Mouse (Mus musculus) frontal cortex, postnatal 14 days (tissue): ENCODE results near the gene Olfr766-ps1.
A peak's percentile ranks its signal among the peaks of the same experiment; 100 is the strongest.
"Not testable (repeated sequence)": the region's sequence is repeated elsewhere in the genome, so short reads cannot be mapped to it uniquely, and the experiment has no call there.

ENCODE experiments used
- DNase-seq, 2 experiments: peaks; one replicate each; pipeline ENCODE4 v3.0.0; 2022; ENCODE audit warnings: low spot score in 2 of 2

Olfr766-ps1 gene

DNA sequence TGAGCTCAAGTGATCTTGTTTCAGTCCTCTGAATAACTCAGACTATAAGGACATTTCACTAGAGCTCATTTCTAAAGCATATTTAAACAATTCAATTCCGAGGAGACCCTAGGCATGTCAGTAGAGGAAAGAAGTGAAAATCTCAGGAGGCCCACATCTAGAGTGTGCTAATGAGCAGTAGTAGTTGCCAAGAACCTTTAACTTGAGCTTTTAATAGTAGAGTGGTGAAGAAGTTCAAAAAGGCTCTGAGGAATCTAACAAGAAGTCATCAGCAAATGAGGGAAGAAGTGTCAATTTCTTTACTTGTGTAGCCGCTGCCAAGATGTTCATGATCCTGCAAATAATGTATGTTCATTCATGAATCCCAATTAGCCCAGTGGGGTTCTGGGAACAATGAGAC is at the start of gene Olfr766-ps1:
TSS of gene Olfr766-ps1 (minus strand) at position 101 of the 400 bp plus-strand sequence.
- DNase-seq: no peak

DNA sequence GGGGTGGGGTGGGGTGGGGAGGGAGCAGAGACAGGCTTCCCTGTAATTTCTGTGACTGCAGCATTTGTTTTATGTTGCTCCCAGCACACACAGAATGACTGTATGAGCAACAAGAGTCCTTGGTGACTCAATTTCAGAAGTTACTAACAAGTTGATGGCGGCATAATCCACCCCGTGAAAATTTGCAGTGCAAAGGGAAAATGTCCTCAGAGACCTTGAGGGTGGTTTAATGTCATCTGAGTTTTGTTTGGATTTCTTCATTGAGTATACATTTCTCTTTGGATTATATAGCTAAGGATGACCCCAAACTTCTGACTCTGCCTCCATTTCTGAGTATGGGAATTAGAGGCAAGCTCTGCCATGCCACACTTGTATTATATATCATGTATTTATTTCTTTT is 49.0 kb upstream of the Olfr766-ps1 start, which contains the start of gene Olfr769:
TSS of gene Olfr769 (minus strand) at position 101 of the 400 bp plus-strand sequence.
- DNase-seq: no peak

DNA sequence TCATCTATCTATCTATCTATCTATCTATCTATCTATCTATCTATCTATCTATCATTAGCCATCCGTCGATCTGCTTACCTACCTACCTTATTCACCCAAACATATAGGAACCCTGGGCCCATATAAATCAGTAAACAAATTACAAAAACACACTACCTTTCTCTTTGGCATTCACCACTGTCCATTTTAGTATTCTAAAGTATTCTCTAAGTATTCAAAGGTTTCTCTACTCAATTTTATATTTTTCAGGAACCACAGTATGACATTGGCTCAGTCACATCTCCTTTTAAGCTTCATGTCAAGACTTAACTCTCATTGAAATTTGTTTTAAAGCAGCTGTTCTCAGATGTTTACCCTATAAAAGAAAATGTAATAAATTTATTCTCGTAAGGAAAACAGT is 46.4 kb upstream of the Olfr766-ps1 start:
- DNase-seq: no peak

DNA sequence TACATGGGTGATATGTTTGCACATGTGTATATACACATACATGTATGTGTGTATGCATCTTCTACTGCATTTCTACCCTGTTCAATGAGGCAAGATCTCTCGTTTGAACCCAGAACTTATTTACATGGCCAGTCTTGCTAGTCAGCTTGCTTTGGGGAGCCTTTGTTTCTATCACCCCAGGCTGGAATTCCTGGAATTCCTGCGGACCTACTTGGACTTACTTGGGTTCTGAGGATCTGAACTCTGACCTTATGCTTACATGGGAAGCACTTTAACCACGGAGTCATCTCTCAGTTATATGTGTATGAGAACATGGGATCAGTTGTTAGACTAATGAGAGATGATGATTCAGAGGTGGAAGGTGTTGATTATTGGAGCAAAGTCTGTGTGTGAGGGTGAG is 32.5 kb upstream of the Olfr766-ps1 start:
- no peak for DNase-seq

DNA sequence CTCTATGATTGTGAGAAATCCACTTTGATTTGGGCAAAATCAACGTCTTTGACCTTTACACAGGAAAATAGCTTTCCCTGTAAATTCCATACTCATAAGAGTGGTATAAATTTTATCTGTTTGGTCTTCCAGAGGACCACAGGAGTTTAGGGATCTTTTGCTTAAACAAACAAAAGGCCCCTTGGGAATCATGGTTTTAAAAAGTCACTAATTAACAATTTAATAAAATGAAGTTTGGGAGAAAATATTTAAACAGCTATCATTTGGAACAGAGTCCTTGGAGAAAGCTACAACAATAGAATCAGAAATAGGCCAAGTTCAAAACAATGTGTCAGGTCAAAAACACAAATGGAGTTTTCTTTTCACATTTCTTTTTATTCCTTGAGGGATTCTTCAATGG is 30.5 kb upstream of the Olfr766-ps1 start, which contains the start of gene Olfr768:
TSS of gene Olfr768 (minus strand) at position 101 of the 400 bp plus-strand sequence.
- DNase-seq: no peak

DNA sequence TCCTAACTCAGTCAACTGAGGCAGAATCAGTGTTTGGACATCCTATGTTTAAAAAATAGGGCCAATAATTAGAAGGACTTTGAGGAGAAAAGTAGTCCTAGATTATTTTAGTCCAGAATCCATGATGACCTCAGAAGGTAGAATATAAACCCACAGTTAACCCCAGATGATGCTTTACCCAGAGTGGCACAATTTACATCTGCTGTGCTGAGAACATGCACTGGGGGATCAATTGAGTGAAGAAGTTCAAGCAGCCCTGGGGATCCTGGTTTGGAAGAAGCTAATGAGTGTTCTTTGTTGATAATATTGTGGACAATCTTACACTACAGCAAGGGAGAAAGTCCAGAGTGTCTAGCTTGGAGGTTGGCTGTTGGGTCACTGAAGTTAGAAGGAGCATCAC is 14.0 kb upstream of the Olfr766-ps1 start, which contains the start of gene Olfr767:
TSS of gene Olfr767 (minus strand) at position 101 of the 400 bp plus-strand sequence.
- not testable (repeated sequence) for DNase-seq

DNA sequence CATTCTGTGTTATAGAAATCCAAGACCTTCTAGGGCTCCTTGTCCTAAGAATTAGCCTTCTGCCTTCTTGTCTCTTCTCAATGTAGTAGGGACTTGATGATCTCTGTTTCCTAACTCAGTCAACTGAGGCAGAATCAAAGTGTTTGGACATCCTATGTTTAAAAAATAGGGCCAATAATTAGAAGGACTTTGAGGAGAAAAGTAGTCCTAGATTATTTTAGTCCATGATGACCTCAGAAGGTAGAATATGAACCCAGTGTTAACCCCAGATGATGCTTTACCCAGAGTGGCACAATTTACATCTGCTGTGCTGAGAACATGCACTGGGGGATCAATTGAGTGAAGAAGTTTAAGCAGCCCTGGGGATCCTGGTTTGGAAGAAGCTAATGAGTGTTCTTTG is 18.9 kb downstream of the Olfr766-ps1 start, which contains the start of gene Olfr765:
TSS of gene Olfr765 (minus strand) at position 101 of the 400 bp plus-strand sequence.
- not testable (repeated sequence) for DNase-seq

DNA sequence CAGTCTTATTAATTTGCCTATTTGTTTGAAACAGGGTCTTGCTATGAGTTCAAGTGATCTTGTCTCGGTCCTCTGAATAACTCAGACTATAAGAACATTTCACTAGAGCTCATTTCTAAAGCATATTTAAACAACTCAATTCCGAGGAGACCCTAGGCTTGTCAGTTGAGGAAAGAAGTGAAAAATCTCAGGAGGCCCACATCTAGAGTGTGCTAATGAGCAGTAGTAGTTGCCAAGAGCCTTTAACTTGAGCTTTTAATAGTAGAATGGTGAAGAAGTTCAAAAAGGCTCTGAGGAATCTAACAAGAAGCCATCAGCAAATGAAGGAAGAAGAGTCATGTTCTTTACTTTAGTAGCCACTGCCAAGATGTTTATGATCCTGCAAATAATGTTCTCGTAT is 29.0 kb downstream of the Olfr766-ps1 start, which contains the start of gene Olfr764-ps1:
TSS of gene Olfr764-ps1 (minus strand) at position 101 of the 400 bp plus-strand sequence.
- DNase-seq: no peak

DNA sequence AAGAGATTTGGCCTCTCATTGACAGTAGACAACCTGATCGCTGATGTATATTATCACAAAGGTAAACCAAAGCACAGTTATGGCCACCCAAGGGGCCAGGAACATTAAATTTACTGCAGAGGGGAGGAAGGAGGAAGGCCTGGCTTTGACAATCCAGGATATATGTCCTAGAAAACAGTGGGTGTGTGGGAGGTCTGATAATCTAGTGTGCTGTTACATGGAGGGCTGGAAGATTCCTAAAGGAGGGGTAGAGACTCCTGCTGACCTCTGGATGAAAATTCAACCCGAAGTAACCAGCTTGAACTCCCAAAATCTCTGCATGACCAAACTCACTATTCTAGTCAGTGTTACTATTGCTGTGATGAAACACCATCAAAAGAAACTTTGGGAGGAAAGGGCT is 40.4 kb downstream of the Olfr766-ps1 start:
- DNase-seq: no peak

DNA sequence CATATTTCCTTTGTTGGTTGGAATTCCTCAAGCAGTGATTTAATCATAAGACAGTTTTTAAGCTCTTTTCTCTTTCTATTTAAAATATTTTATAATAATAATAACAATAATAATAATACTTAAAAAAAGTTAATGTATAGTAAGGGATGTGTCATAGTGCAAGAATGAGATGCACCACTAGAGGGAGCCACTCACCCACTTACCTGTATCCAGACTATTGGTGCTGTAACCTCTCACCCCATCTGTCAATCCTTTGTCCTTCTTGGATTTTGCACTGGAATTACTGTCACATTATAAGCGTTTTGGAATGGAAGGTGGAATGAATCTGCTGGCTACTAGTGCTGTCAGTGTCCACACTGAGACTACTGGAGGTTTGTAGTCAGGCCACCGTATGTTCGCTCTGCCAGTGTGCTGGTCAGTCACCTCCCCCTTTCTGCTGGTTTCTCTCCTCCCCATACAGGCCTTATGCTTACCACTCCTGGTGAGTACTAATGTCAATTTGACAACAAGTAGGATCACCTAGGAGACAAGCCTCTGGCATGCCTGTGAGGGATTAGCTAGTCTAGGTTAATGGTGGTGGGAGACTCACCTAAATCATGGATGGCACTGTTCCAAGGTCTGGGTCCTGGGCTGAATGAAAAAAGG is 42.6 kb downstream of the Olfr766-ps1 start:
- DNase-seq: peak in 1 of 2 experiments; percentile 17

DNA sequence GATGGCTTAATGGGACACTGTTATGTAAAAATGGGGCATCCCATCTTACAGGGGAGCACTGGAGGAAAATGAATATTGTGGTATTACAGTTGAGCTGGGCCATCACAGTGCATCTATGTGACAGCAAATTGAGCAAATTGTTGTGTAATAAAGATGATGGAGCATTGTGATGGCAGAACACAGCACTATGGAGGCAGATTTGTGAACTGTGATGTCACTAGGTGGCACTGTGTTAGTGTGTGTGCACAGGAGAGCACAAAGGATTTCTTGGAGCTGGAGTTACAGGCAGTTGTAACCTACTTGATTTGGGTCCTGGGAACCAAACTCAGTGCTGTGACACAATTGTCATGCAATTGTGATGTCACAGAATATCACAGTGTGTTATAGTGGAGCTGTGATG is 45.5 kb downstream of the Olfr766-ps1 start:
- DNase-seq: no peak

DNA sequence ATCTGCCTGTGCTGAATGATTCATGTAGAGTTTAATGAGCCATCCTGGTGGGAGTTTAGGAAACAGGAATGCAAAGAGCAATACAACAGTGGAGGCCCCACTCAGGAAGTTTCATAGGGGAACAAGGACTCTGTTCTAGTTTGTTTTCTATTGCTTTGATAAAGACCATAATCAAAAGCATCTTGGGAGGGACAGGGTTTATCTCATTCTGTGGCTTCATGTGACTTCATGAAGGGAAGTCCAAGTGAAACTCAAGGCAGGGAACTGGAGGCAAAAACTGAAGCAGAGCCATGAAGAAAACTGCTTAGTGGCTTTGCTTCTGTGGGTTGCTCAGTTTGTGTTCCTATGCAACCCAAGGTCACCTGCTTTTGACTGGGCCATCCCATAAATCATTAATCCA is 54.3 kb downstream of the Olfr766-ps1 start:
- no peak for DNase-seq
